Comparison of ENCODE assay signal across 13 mouse cellular contexts in genomic region chr7:100722268-100722667, GRCm38 (mm10). TPM values are rescaled to one million over a fixed set of nuclear protein-coding genes. Genes with fewer than 3 reads are reported as not detected.
A peak's percentile ranks its signal among the peaks of the same experiment; 100 is the strongest.
DNase-seq lines count a peak whose midpoint lies in the region; ATAC-seq and TF ChIP-seq lines count a peak whose summit lies in the region.
"Had no signal": no experiment of that assay in that cellular context is flagged by ENCODE, and none has a peak within 500 bp of the region (broad histone marks: within the 10 kb centered on the region; RNA-seq: fewer than 3 reads in every experiment).

No protein-coding gene starts in this region.

- 66% methylated on average over 6 of the region's 6 CpGs for WGBS in heart, embryonic 12.5 days
- WGBS in forebrain, embryonic 15.5 days, result 24% methylated on average over 6 of the region's 6 CpGs
- 38% methylated on average over 6 of the region's 6 CpGs for WGBS in midbrain, embryonic 14.5 days

- H3K27me3 ChIP-seq in heart, embryonic 12.5 days (replicated peaks), result no peaks in the 10 kb centered on the region
- H3K27me3 ChIP-seq in forebrain, embryonic 15.5 days, result no peaks in the 10 kb centered on the region
- H3K27me3 ChIP-seq in midbrain, embryonic 14.5 days (ENCODE audit: control insufficient read depth, insufficient read depth, low read length), result no peaks in the 10 kb centered on the region

- peaks cover 26% of the 10 kb centered on the region for H3K4me1 ChIP-seq in heart, embryonic 12.5 days (replicated peaks)
- peaks cover 53% of the 10 kb centered on the region for H3K4me1 ChIP-seq in forebrain, embryonic 15.5 days
- H3K4me1 ChIP-seq in midbrain, embryonic 14.5 days (ENCODE audit: control insufficient read depth, insufficient read depth, low read length), result peaks cover 27% of the 10 kb centered on the region

- DNase-seq in heart, postnatal 36 days, result no peak
- peak; percentile 81 for DNase-seq in brain, embryonic 14.5 days (ENCODE audit: low read depth)
- peak; percentile 52 for DNase-seq in midbrain, embryonic 14.5 days
- DNase-seq in frontal cortex, postnatal 10 days (ENCODE audit: low spot score in 2 of 2), result no peak
- DNase-seq: adrenal gland, postnatal 14 days; heart, adult 11 months; kidney, postnatal 25 days; lung, adult 2 months; thymus, adult 2 months had no signal

- no peak for TF ChIP-seq POLR2A in brain, embryonic 14.5 days (IDR thresholded peaks at IDR 0.05; ENCODE audit: borderline replicate concordance, extremely low read depth, insufficient read depth, insufficient read length, poor library complexity, severe bottlenecking)

- H3K9me3 ChIP-seq in heart, embryonic 12.5 days (replicated peaks), result no peaks in the 10 kb centered on the region
- H3K9me3 ChIP-seq in forebrain, embryonic 15.5 days, result no peaks in the 10 kb centered on the region
- no peaks in the 10 kb centered on the region for H3K9me3 ChIP-seq in midbrain, embryonic 14.5 days (ENCODE audit: control insufficient read depth, low read length)

- no peak for TF ChIP-seq CTCF in brain, embryonic 14.5 days (IDR thresholded peaks at IDR 0.05; ENCODE audit: borderline replicate concordance, extremely low read depth, insufficient read depth, insufficient read length)

- no peak overlapping the region for H3K4me2 ChIP-seq in heart, embryonic 12.5 days
- no peak overlapping the region for H3K4me2 ChIP-seq in forebrain, embryonic 15.5 days (replicated peaks)
- H3K4me2 ChIP-seq in midbrain, embryonic 14.5 days (ENCODE audit: low read length), result no peak overlapping the region

- no peak for ATAC-seq in heart, embryonic 12.5 days (ENCODE audit: insufficient number of reproducible peaks, low FRiP score)
- ATAC-seq in forebrain, embryonic 15.5 days (replicated peaks), result peak; percentile 59; the same call in 1 of the 2 replicates
- no peak for ATAC-seq in midbrain, embryonic 14.5 days (ENCODE audit: low FRiP score, low TSS enrichment)
- ATAC-seq in frontal cortex, adult (ENCODE audit: low TSS enrichment), result no peak
- ATAC-seq: CD4-positive, CD25-positive, alpha-beta regulatory T cell, adult 4 months had no signal

- H3K9ac ChIP-seq in heart, embryonic 12.5 days, result peak overlapping the region; percentile 39; the same call in 1 of the 2 replicates
- no peak overlapping the region for H3K9ac ChIP-seq in forebrain, embryonic 15.5 days (replicated peaks)
- H3K9ac ChIP-seq in midbrain, embryonic 14.5 days (replicated peaks; ENCODE audit: low read length), result no peak overlapping the region

- H3K36me3 ChIP-seq in heart, embryonic 12.5 days, result no peaks in the 10 kb centered on the region
- H3K36me3 ChIP-seq in forebrain, embryonic 15.5 days, result no peaks in the 10 kb centered on the region
- H3K36me3 ChIP-seq in midbrain, embryonic 14.5 days (ENCODE audit: control insufficient read depth, insufficient read depth, low read length), result no peaks in the 10 kb centered on the region

- H3K27ac ChIP-seq in heart, embryonic 12.5 days (ENCODE audit: poor library complexity, severe bottlenecking), result peak overlapping the region; percentile 11; the same call in 1 of the 2 replicates
- H3K27ac ChIP-seq in forebrain, embryonic 15.5 days (replicated peaks), result peak overlapping the region; percentile 70
- H3K27ac ChIP-seq in midbrain, embryonic 14.5 days (replicated peaks; ENCODE audit: low read depth, low read length), result no peak overlapping the region

- intact Hi-C loops in heart, postnatal 36 days (cut with DNase I), result no loop called here

- no peak overlapping the region for H3K4me3 ChIP-seq in heart, embryonic 12.5 days
- H3K4me3 ChIP-seq in forebrain, embryonic 15.5 days, result no peak overlapping the region
- H3K4me3 ChIP-seq in midbrain, embryonic 14.5 days (replicated peaks; ENCODE audit: low read depth, low read length), result no peak overlapping the region

RNA-seq across cellular contexts. Expression of gene Fam168a, which starts 15.8 kb away (rescaled TPM):
- 31.4 and 31.6 TPM in 2 replicates for polyA plus RNA-seq in heart, embryonic 12.5 days (2016; fragmentation: Nextera tagmentation; extraction: Ambion mirVana)
- total RNA-seq in heart, postnatal 36 days (2021), result 10 to 100 TPM; 38.8 to 44.7 TPM
- polyA plus RNA-seq in brain, embryonic 14.5 days (2012; rRNA removed), result 150 and 158 TPM in 2 replicates
- polyA plus RNA-seq in forebrain, embryonic 15.5 days (2015; fragmentation: Nextera tagmentation; extraction: Ambion mirVana), result 115 and 116 TPM in 2 replicates
- 113 and 128 TPM in 2 replicates for polyA plus RNA-seq in midbrain, embryonic 14.5 days (2014; fragmentation: Nextera tagmentation; extraction: Ambion mirVana)

Comparison
In these comparisons a context has a peak if more than half of its experiments do, and no peak if none do; other contexts are left out.
1. DNase-seq: peak in brain, embryonic 14.5 days (single experiment) and midbrain, embryonic 14.5 days (single experiment); none in heart, postnatal 36 days (0 of 2) and frontal cortex, postnatal 10 days (0 of 2).